ENCODE assay signal across 8 mouse cellular contexts in genomic region chr7:19359299-19359891, GRCm38 (mm10). TPM values are rescaled to one million over a fixed set of nuclear protein-coding genes. Genes with fewer than 3 reads are reported as not detected.
DNase-seq lines count a peak whose midpoint lies in the region; ATAC-seq lines count a peak whose summit lies in the region.

Cd3eap (minus strand) TSS chr7:19359483.
Ppp1r13l (plus strand) TSS chr7:19359749.

- peak within 1 kb of the TSS; percentile 42 for H3K9ac ChIP-seq in lung, embryonic 15.5 days

- no peaks in the 10 kb centered on the region for H3K9me3 ChIP-seq in hindbrain, embryonic 10.5 days
- H3K9me3 ChIP-seq in lung, embryonic 15.5 days = no peaks in the 10 kb centered on the region

- H3K27ac ChIP-seq in hindbrain, embryonic 10.5 days = peak within 1 kb of the TSS; percentile 93
- H3K27ac ChIP-seq in lung, embryonic 15.5 days = peak within 1 kb of the TSS; percentile 74

- WGBS in hindbrain, embryonic 10.5 days = under 1% methylated on average over 31 of the region's 31 CpGs
- WGBS in lung, embryonic 15.5 days = under 1% methylated on average over 31 of the region's 31 CpGs

- peaks cover 36% of the 10 kb centered on the region for H3K36me3 ChIP-seq in hindbrain, embryonic 10.5 days
- H3K36me3 ChIP-seq in lung, embryonic 15.5 days = peaks cover 23% of the 10 kb centered on the region

- H3K4me2 ChIP-seq in lung, embryonic 15.5 days = peak within 1 kb of the TSS; percentile 97

- H3K4me1 ChIP-seq in hindbrain, embryonic 10.5 days (replicated peaks) = peaks cover 62% of the 10 kb centered on the region
- H3K4me1 ChIP-seq in lung, embryonic 15.5 days = peaks cover 32% of the 10 kb centered on the region

- H3K4me3 ChIP-seq in hindbrain, embryonic 10.5 days = peak within 1 kb of the TSS; percentile 86
- H3K4me3 ChIP-seq in lung, embryonic 15.5 days = peak within 1 kb of the TSS; percentile 65

- peaks cover 16% of the 10 kb centered on the region; the same call in 1 of the 2 replicates for H3K27me3 ChIP-seq in hindbrain, embryonic 10.5 days (ENCODE audit: insufficient read depth, poor library complexity, severe bottlenecking)
- no peaks in the 10 kb centered on the region for H3K27me3 ChIP-seq in lung, embryonic 15.5 days

- ATAC-seq in frontal cortex, adult (ENCODE audit: low TSS enrichment) = peak; percentile 59
- peak; percentile 66 for ATAC-seq in lung, embryonic 15.5 days (ENCODE audit: borderline replicate concordance, extremely low read depth, low FRiP score, low TSS enrichment)

- peak; percentile 91 for DNase-seq in Muller cell, postnatal 12 days (ENCODE audit: inconsistent ontology term)
- peak; percentile 89 for DNase-seq in cerebellum, adult 8-10 months
- peak; percentile 87 for DNase-seq in hindbrain, embryonic 10.5 days (ENCODE audit: low spot score)
- peak; percentile 79 for DNase-seq in layer of hippocampus, adult 9-10 months (ENCODE audit: low spot score)
- DNase-seq in ovary, adult 18-20 months (ENCODE audit: low spot score) = peak; percentile 71
- peak; percentile 89 for DNase-seq in thymus, postnatal 0 days (ENCODE audit: low spot score)

RNA-seq across cellular contexts. Expression of gene Cd3eap, which starts in this region (rescaled TPM):
- 18.7 and 24.4 TPM in 2 replicates for polyA plus RNA-seq in hindbrain, embryonic 10.5 days (2016; fragmentation: Nextera tagmentation; extraction: Ambion mirVana)
- 20.1 and 21.7 TPM in 2 replicates for polyA plus RNA-seq in lung, embryonic 15.5 days (2015; fragmentation: Nextera tagmentation; extraction: Ambion mirVana)
- 15.8 and 18.7 TPM in 2 replicates for polyA plus RNA-seq in thymus, postnatal 0 days (2015; fragmentation: Nextera tagmentation; extraction: Ambion mirVana)

RNA-seq across cellular contexts. Expression of gene Ppp1r13l, which starts in this region (rescaled TPM):
- polyA plus RNA-seq in hindbrain, embryonic 10.5 days (2016; fragmentation: Nextera tagmentation; extraction: Ambion mirVana) = 4.7 and 5.6 TPM in 2 replicates
- polyA plus RNA-seq in lung, embryonic 15.5 days (2015; fragmentation: Nextera tagmentation; extraction: Ambion mirVana) = 6.3 and 6.8 TPM in 2 replicates
- polyA plus RNA-seq in thymus, postnatal 0 days (2015; fragmentation: Nextera tagmentation; extraction: Ambion mirVana) = 2.2 and 2.4 TPM in 2 replicates

Comparison
In these comparisons a context has a peak if more than half of its experiments do, and no peak if none do; other contexts are left out.
1. Peak in every context shown above with its lines: DNase-seq, ATAC-seq, H3K4me3 ChIP-seq and H3K27ac ChIP-seq.